Mouse (Mus musculus) adrenal gland, adult 18-20 months (tissue): ENCODE results near the gene Rtn3. TPM values are rescaled to one million over a fixed set of nuclear protein-coding genes. Genes with fewer than 3 reads are reported as not detected.
"Not testable (repeated sequence)": the region's sequence is repeated elsewhere in the genome, so short reads cannot be mapped to it uniquely, and the experiment has no call there.

Source experiments
- DNase-seq, 2 experiments: peaks; one replicate each; pipeline ENCODE4 v3.0.0; 2021 to 2022; ENCODE audit warnings: low spot score in 2 of 2
- total RNA-seq, 2 experiments: library from RNA; stranded (reverse); gene quantifications; 1 replicate in 1 of 2; 2 replicates in 1 of 2; pipeline ENCODE4 v1.2.3; 2021

Gene Rtn3
- total RNA-seq, 2 experiments from 2014 or later, result 137 to 151 TPM

- DNase-seq, result peak; percentile 81 to 86
Observed at GRCm38 (mm10) chr19:7423028-7423655, 59.9 kb downstream of the Rtn3 start.

DNA sequence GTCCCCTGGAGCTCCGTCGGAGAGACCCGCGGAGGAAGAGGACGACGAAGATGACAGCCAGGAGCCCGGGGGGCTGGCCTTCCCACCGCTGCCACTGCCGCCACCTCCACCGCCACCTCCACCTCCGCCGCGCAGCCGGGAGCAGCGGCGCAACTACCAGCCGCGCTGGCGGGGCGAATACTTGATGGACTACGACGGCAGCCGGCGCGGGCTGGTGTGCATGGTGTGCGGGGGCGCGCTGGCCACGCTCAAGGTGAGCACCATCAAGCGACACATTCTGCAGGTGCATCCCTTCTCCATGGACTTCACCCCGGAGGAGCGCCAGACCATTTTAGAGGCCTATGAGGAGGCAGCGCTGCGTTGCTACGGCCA is 60.4 kb downstream of the Rtn3 start:
- peak in 1 of 2 experiments; percentile 21 for DNase-seq

- DNase-seq, result peak; percentile 57 to 60
Observed at GRCm38 (mm10) chr19:7421602-7422591, 61.2 kb downstream of the Rtn3 start.

- peak in 1 of 2 experiments; percentile 28 for DNase-seq
Observed at GRCm38 (mm10) chr19:7420841-7421601, 62.1 kb downstream of the Rtn3 start.

- DNase-seq, result no peak
Observed at GRCm38 (mm10) chr19:7420108-7420507, 63.0 kb downstream of the Rtn3 start.

DNA sequence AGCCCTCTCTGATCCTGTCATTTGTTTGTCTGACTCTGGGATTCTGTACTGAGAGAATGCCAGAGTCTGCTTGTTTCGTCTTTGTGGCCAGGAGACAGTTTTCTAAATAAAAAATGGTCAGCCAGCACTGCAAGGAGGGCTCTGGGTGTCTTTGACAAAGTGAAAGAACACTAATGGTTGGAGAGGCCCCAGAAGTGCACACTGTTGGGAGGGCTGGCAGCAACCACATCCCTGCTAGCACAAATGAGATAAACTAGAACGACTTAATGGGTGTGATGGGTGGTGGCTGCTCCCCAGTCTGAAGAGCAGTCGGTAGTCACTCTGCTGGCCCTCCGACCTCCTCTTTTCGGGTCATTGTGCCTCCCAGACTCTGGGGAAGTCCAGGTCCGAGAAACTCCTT is 63.9 kb downstream of the Rtn3 start:
- no peak for DNase-seq

DNA sequence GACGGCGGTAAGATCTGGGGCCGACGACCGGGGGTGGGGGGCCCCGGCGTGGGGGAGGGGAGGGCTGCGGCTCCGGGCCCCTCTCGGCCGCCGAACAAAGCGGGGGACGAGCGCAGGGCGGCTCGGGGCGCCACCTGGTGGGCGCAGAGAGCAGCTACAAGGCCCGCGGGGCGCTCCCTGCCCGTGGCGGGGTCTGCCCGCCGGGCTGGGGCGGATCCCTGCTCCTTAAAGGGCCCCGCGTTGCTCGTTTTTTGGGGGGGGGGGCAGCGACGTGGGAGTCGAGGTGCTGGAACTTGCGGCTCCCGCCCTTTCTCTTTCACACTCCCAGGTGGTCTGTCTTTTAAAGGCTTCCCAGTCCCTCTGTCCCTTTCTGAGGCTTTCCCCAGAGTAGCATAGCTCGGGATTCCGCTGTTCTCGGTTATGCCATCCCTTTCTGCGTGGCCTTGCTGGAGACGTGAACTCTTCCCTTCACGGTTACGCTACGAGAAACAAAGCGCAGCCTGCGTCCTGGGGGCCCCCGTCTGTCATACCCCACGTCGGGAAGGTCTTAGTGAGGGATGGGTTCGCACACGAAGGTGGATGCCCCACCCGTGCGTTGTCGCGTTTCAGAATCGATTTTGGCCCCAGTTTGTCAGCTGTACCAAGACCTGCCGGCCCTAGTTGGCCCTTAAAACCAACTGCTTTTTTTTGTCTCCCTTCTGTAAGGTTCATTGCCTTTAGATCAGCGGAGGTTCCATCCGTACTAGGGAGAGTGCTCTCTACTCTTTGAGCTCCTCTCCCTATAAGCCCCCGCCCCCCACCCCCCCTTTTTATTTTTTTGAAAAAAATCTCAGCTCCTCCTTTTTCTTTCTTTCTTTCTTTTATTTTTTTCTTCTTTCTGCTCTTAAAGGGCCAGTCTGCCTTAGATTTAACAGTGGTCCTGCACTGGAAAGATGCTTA is 64.9 kb downstream of the Rtn3 start:
- peak; percentile 82 to 92 for DNase-seq

DNA sequence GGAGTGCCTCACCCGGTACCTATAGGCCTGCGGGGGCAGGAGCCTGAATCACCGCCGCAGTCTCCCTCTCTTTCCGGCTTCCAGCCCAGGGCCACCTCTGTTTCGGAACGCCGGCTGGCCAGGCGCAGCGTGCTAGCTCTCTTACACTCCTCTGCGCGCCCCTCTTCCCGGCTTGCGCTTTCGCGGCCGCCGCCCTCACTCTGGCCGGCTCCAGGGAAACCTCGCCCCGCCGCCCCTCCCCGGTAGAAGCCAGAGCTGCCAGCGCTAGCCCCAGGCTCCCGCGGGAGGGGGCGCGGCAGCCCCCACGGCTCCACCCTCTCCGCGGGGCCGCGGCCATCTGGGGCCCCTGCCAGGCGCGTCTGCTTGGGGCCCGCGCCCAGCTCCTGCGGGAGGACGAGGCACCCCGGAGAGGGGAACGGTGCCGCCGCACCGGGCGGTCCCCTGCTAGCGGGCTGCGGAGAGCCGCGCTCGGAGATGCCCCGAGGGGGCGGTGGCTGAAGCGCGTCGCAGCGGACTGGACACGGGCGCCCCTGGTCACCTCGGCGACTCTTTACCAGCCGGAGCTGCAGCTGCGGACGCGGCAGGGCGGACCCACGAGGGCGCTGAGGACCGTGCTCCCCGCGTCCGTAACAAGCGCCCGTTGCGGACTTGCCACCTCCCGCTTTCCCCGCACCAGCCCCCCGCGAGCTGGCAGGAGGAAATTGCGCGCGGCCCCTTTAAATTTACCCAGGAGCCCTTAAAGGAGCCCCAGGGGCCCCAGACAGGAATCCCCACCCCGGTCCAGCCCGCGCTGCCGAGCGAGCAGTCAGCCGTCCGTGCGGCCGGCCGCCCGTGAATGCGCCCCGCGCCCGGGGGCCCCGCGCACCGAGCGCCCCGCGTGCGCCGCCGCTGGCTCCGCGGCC is 66.0 kb downstream of the Rtn3 start, which contains the start of gene 2700081O15Rik:
Gene 2700081O15Rik (plus strand): TSS at position 792 of the 902 bp plus-strand sequence.
- DNase-seq, result peak; percentile 69 to 72

- DNase-seq, result no peak
Observed at GRCm38 (mm10) chr19:7415916-7416833, 66.9 kb downstream of the Rtn3 start.

- DNase-seq, result no peak
Observed at GRCm38 (mm10) chr19:7412361-7412760, 70.7 kb downstream of the Rtn3 start.

DNA sequence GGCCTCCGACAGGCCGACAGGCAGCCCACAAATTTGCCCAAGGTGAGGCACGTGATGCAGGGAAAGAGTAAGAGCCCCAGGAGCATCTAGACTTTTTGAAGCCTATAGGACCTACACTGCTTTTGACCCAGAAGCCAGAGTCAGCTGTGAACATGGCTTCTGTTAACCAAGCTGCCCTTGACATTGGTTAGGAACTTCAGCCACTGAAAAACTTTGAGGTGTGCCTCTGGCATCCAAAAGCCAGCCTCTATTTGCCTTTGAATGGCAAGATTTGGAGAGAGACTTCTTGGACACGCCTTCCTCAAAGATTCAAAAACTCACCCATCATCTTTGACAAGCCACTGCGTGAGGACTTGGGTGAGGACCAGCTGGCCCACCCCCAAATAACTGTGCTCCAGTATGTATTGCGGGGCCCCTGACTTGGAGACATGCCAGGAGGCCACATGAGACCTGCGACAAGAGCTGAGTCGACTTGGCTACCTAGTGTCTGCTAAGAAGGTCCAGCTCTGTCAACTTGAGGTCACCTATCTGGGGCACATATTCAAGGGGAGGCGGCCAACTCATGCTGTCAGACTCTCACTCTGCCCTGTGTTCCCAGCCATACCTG is 78.4 kb downstream of the Rtn3 start:
- no peak for DNase-seq

- no peak for DNase-seq
Observed at GRCm38 (mm10) chr19:7400635-7401034, 82.4 kb downstream of the Rtn3 start.

DNA sequence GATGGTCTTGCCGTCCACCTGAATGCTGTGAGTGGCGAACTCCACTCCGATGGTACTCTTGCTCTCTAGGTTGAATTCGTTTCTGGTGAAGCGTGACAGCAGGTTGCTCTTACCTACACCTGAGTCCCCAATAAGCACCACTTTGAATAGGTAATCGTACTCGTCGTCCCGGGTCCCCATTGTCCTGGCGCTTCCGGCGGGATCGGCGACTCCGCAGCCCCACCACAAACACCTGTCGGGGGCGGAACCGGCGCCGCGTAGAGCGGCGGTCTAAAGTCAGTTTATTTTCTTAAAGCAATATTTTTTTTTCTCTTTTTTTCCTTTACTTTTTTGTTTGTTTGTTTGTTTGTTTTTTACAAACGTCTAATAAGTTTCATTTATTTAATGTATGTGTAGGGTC is 84.2 kb downstream of the Rtn3 start:
- not testable (repeated sequence) for DNase-seq

GRCm38 (mm10) chr19:7396867-7397826 is 85.9 kb downstream of the Rtn3 start:
- DNase-seq, result not testable (repeated sequence)

- no peak for DNase-seq
Observed at GRCm38 (mm10) chr19:7388488-7388887, 94.6 kb downstream of the Rtn3 start.

- DNase-seq, result no peak
Observed at GRCm38 (mm10) chr19:7386042-7386441, 97.0 kb downstream of the Rtn3 start.
